ENCODE assay signal across 20 mouse cellular contexts in genomic region chr14:74889304-74889703, GRCm38 (mm10).
"Had no signal": no experiment of that assay in that cellular context is flagged by ENCODE, and none has a peak within 500 bp of the region (broad histone marks: within the 10 kb centered on the region; RNA-seq: fewer than 3 reads in every experiment).

No protein-coding gene starts in this region.

- H3K27me3 ChIP-seq: neural tube, embryonic 13.5 days; neural tube, embryonic 15.5 days had no signal

- H3K9me3 ChIP-seq: megakaryocyte, embryonic 14.5 days; midbrain, embryonic 10.5 days; midbrain, embryonic 12.5 days; neural tube, embryonic 13.5 days; neural tube, embryonic 15.5 days had no signal

- H3K4me3 ChIP-seq: megakaryocyte, embryonic 14.5 days; midbrain, embryonic 10.5 days; midbrain, embryonic 12.5 days; myocyte; neural tube, embryonic 13.5 days; neural tube, embryonic 15.5 days had no signal

- H3K9ac ChIP-seq: lung, embryonic 14.5 days; midbrain, embryonic 12.5 days; neural tube, embryonic 13.5 days; neural tube, embryonic 15.5 days had no signal

- H3K27ac ChIP-seq: midbrain, embryonic 10.5 days; midbrain, embryonic 12.5 days; neural tube, embryonic 13.5 days; neural tube, embryonic 15.5 days had no signal

- DNase-seq: lung, adult 18-20 months; lung, embryonic 14.5 days; lung, postnatal 10 days; lung, postnatal 4 days; midbrain, embryonic 14.5 days; retina, postnatal 1 day; right cerebral cortex, adult 18-20 months; right cerebral cortex, postnatal 25 days; right cerebral cortex, postnatal 4 days; spleen, adult 18-20 months; thymus, adult 18-20 months; thymus, postnatal 14 days; thymus, postnatal 36 days had no signal

- ATAC-seq: midbrain, embryonic 16.5 days had no signal

- H3K36me3 ChIP-seq: midbrain, embryonic 10.5 days; midbrain, embryonic 12.5 days; neural tube, embryonic 13.5 days; neural tube, embryonic 15.5 days had no signal

- H3K4me2 ChIP-seq: lung, embryonic 14.5 days; midbrain, embryonic 12.5 days; neural tube, embryonic 13.5 days; neural tube, embryonic 15.5 days had no signal
